Mouse (Mus musculus): ENCODE measurements around the gene Cog4.

DNA sequence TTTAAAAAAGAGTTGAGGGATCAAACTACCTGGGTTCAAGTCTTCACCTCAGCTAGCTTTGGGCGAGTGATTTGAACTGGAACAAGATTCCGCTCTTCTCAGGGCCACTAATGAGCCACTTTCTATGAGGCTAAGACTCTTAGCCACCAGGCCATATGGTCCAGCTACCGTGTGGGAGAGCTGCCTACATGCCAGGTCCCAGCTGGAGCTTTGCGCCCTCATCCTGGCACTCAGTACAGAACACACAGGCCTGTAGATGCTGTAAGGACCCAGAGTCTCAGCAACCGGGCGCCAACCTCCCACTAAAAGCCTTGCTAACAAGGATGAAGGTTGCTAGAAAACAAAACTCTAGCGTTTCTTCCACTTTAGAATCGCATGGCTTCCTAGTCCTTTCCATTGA lies 42.0 kb downstream of the Cog4 start:
- no peak for TF ChIP-seq POLR2A (IDR thresholded peaks at IDR 0.05; ENCODE audit: insufficient read depth, low read depth, low read length)
- TF ChIP-seq CTCF (IDR thresholded peaks at IDR 0.05; ENCODE audit: insufficient read depth, low read depth, low read length), result no peak
